Mouse (Mus musculus) midbrain, embryonic 14.5 days (tissue): ENCODE measurements at regions not wholly inside any gene's neighbourhood (a gene's known extent, or its start where the extent isn't known, plus 50 kb on each side); places are given as distances from the start of the nearest gene placed in this dataset.

Experiments used
- ATAC-seq: fragments of 200-750 bp; cut with Nextera tagmentation; 2 replicates; pipeline ENCODE4 v1.8.0; 2017; ENCODE audit warnings: moderate number of reproducible peaks, moderate library complexity; ENCODE audit not compliant: low FRiP score, low TSS enrichment
- DNase-seq: peaks from one replicate; pipeline ENCODE4 v3.0.0-alpha.2; 2015
- H3K27ac ChIP-seq: fragments of 300-500 bp; sonication (generic); replicated peaks from 2 replicates; pipeline ENCODE4 v1.5.1; 2014; ENCODE audit warnings: mild to moderate bottlenecking, low read depth, low read length, moderate library complexity
- H3K27me3 ChIP-seq: fragments of 300-500 bp; sonication (generic); 2 replicates; pipeline ENCODE4 v1.6.1; 2014; ENCODE audit warnings: low read length, control low read depth, mixed read lengths; ENCODE audit not compliant: control insufficient read depth, insufficient read depth
- H3K36me3 ChIP-seq: fragments of 300-500 bp; sonication (generic); 2 replicates; pipeline ENCODE4 v1.6.1; 2014; ENCODE audit warnings: low read length, control low read depth; ENCODE audit not compliant: control insufficient read depth, insufficient read depth
- H3K4me1 ChIP-seq: fragments of 300-500 bp; sonication (generic); 2 replicates; pipeline ENCODE4 v1.6.1; 2014; ENCODE audit warnings: mild to moderate bottlenecking, antibody characterized with exemption, low read length, control low read depth; ENCODE audit not compliant: control insufficient read depth, insufficient read depth
- H3K4me2 ChIP-seq: fragments of 300-500 bp; sonication (generic); 2 replicates; pipeline ENCODE4 v1.6.1; 2014; ENCODE audit warnings: mild to moderate bottlenecking, low read length, moderate library complexity
- H3K4me3 ChIP-seq: fragments of 300-500 bp; sonication (generic); replicated peaks from 2 replicates; pipeline ENCODE4 v1.5.1; 2014; ENCODE audit warnings: low read depth, low read length
- H3K9ac ChIP-seq: fragments of 300-500 bp; sonication (generic); replicated peaks from 2 replicates; pipeline ENCODE4 v1.6.1; 2014; ENCODE audit warnings: mild to moderate bottlenecking, low read length, moderate library complexity
- H3K9me3 ChIP-seq: fragments of 300-500 bp; sonication (generic); 2 replicates; pipeline ENCODE4 v1.6.1; 2016; ENCODE audit warnings: low read length, control low read depth, mixed read lengths; ENCODE audit not compliant: control insufficient read depth
- WGBS: fragments of 180-500 bp; shearing (Covaris S2); extraction: QIAGEN DNeasy Blood & Tissue Kit; methylation state at CpG from one replicate; pipeline ENCODE4 v1.1.7; 2014; 5-methylcytosine and 5-hydroxymethylcytosine counted together

- ATAC-seq, result no peak
- H3K9ac ChIP-seq, result no peak overlapping the region
- no peaks in the 10 kb centered on the region for H3K9me3 ChIP-seq
Observed at GRCm38 (mm10) chr9:43489205-43489604, 178.6 kb downstream of the Trim29 start.

GRCm38 (mm10) chr9:43491024-43491751 lies 180.5 kb downstream of the Trim29 start:
- no peak overlapping the region for H3K4me3 ChIP-seq
- no peak overlapping the region for H3K9ac ChIP-seq
- DNase-seq, result peak; percentile 75
- no peak overlapping the region for H3K4me2 ChIP-seq
- no peak for ATAC-seq
- WGBS, result 77% methylated on average over 12 of the region's 12 CpGs
- no peaks in the 10 kb centered on the region for H3K27me3 ChIP-seq
- peaks cover 19% of the 10 kb centered on the region for H3K4me1 ChIP-seq
- H3K36me3 ChIP-seq, result no peaks in the 10 kb centered on the region
- H3K9me3 ChIP-seq, result no peaks in the 10 kb centered on the region
- H3K27ac ChIP-seq, result no peak overlapping the region

More at GRCm38 (mm10) chr9:43489205-43489604, 178.6 kb downstream of the Trim29 start:
- H3K4me2 ChIP-seq, result no peak overlapping the region
- H3K4me3 ChIP-seq, result no peak overlapping the region
- H3K4me1 ChIP-seq, result peaks cover 19% of the 10 kb centered on the region
- H3K36me3 ChIP-seq, result no peaks in the 10 kb centered on the region
- no peak for DNase-seq
- H3K27ac ChIP-seq, result no peak overlapping the region
- WGBS, result 71% methylated on average over 8 of the region's 8 CpGs
- no peaks in the 10 kb centered on the region for H3K27me3 ChIP-seq

- Histone ChIP-seq H3K9me3 (no peaks in the 10 kb centered on the region), H3K27ac (no peak overlapping the region), H3K9ac (no peak overlapping the region), H3K27me3 (no peaks in the 10 kb centered on the region), H3K36me3 (no peaks in the 10 kb centered on the region), H3K4me1 (peaks cover 19% of the 10 kb centered on the region), H3K4me2 (no peak overlapping the region), H3K4me3 (no peak overlapping the region)
- no peak for DNase-seq
- ATAC-seq, result no peak
- 37% methylated on average over 7 of the region's 7 CpGs for WGBS
Observed at GRCm38 (mm10) chr9:43492236-43493000, 181.8 kb downstream of the Trim29 start.

DNA sequence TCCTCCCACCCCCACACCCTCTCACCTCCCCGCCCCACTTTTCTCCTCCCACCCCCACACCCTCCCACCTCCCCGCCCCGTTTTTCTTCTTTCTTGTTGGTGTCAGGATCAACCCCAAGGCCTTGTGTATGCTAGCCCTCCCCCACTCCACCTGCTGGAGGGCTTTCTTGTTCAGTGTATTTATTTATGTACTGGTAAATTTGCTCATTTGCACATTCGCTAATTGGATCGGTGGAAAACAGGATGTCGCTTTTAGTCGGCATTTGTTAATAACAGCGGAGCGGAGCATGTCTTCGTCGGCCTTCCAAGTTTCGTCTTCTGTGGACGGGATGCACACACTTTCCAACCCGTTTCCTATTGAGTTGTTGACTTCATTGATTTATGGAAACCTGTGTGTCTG lies 187.9 kb downstream of the Trim29 start:
- no peak for DNase-seq

GRCm38 (mm10) chr9:43504270-43504932 lies 193.8 kb downstream of the Trim29 start:
- no peak for DNase-seq
- Histone ChIP-seq H3K4me3 (no peak overlapping the region), H3K9me3 (no peaks in the 10 kb centered on the region), H3K36me3 (no peaks in the 10 kb centered on the region), H3K27me3 (no peaks in the 10 kb centered on the region), H3K4me1 (peaks cover 6% of the 10 kb centered on the region; the same call in 1 of the 2 replicates), H3K9ac (no peak overlapping the region), H3K4me2 (no peak overlapping the region), H3K27ac (no peak overlapping the region)
- WGBS, result 63% methylated on average over 14 of the region's 14 CpGs
- no peak for ATAC-seq

More for the DNA sequence above, 187.9 kb downstream of the Trim29 start:
- Histone ChIP-seq H3K36me3 (no peaks in the 10 kb centered on the region), H3K27me3 (no peaks in the 10 kb centered on the region), H3K9me3 (no peaks in the 10 kb centered on the region), H3K27ac (no peak overlapping the region), H3K4me1 (no peaks in the 10 kb centered on the region), H3K4me2 (no peak overlapping the region), H3K4me3 (no peak overlapping the region), H3K9ac (no peak overlapping the region)
- ATAC-seq, result no peak
- 78% methylated on average over 14 of the region's 14 CpGs for WGBS

- Histone ChIP-seq H3K27ac (0 out of 2 replicates have a peak overlapping the region, but pooled peaks have one; percentile 26), H3K4me2 (no peak overlapping the region), H3K9ac (no peak overlapping the region), H3K4me1 (peaks cover 6% of the 10 kb centered on the region; the same call in 1 of the 2 replicates), H3K4me3 (no peak overlapping the region), H3K27me3 (no peaks in the 10 kb centered on the region), H3K9me3 (no peaks in the 10 kb centered on the region), H3K36me3 (no peaks in the 10 kb centered on the region)
- DNase-seq (peak; percentile 56), ATAC-seq (no peak)
- 44% methylated on average over 4 of the region's 4 CpGs for WGBS
Observed at GRCm38 (mm10) chr9:43505856-43506255, 195.2 kb downstream of the Trim29 start.

DNA sequence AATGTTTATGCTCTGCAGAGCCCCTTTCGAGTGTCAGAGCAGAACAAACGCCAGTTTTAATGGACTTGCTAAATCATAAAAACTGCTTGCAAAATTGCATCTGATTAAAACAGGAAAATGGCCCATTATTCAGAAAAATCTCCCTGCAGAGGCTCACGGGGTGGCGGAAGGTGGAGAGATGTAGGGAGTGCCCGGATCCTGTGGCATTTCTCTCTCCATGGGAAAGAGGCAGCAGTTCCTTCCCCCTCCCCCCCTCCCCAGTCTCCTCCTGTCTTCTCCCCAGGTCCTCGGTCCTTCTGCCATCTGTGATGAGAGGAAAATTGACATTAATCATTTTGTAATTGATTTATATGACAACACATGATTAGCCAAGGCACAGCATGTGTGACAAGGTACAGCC lies 195.6 kb downstream of the Trim29 start:
- Histone ChIP-seq H3K36me3 (no peaks in the 10 kb centered on the region), H3K4me3 (no peak overlapping the region), H3K4me1 (peaks cover 6% of the 10 kb centered on the region; the same call in 1 of the 2 replicates), H3K9me3 (no peaks in the 10 kb centered on the region), H3K27me3 (no peaks in the 10 kb centered on the region), H3K4me2 (no peak overlapping the region), H3K27ac (0 out of 2 replicates have a peak overlapping the region, but pooled peaks have one; percentile 26), H3K9ac (no peak overlapping the region)
- 61% methylated on average over 6 of the region's 6 CpGs for WGBS
- no peak for ATAC-seq
- no peak for DNase-seq

DNA sequence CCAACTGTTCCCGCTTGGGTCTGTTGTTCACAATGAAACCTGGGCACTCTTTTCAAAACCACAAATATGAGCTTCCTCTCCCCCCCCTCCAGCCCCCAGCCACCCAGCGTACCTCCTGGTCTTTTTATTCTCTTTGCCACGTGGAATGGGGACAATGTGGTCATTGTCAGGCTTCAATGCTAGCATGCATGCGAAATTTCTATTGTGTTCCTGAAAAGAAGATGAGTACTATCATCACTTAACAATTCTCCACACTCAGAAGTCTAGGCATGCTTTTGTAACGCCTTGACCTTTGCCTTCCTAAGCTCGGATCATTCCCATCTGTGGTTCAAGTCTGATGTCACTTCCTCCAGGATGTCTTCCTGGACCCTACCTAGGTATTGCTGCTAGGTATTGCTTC lies 202.2 kb downstream of the Trim29 start:
- ATAC-seq, result no peak
- WGBS, result 40% methylated on average over 6 of the region's 6 CpGs

More for the DNA sequence above, 202.2 kb downstream of the Trim29 start:
- H3K4me2 ChIP-seq, result no peak overlapping the region
- H3K9ac ChIP-seq, result no peak overlapping the region
- H3K36me3 ChIP-seq, result no peaks in the 10 kb centered on the region
- no peaks in the 10 kb centered on the region for H3K9me3 ChIP-seq
- DNase-seq, result no peak
- H3K27me3 ChIP-seq, result no peaks in the 10 kb centered on the region
- no peak overlapping the region for H3K27ac ChIP-seq
- no peak overlapping the region for H3K4me3 ChIP-seq
- no peaks in the 10 kb centered on the region for H3K4me1 ChIP-seq
